Mouse (Mus musculus) hindbrain, embryonic 10.5 days (tissue): Measurements from ENCODE around the gene Rab11fip3. TPM values are rescaled to one million over a fixed set of nuclear protein-coding genes. Genes with fewer than 3 reads are reported as not detected.

ENCODE experiments used
- DNase-seq: peaks from one replicate; pipeline ENCODE4 v3.0.0-alpha.2; 2017; ENCODE audit warnings: low spot score
- H3K27ac ChIP-seq: fragments of 300-500 bp; sonication (generic); 2 replicates; pipeline ENCODE4 v1.5.1; 2016; ENCODE audit warnings: mild to moderate bottlenecking, moderate library complexity
- H3K27me3 ChIP-seq: fragments of 300-500 bp; sonication (generic); 2 replicates; pipeline ENCODE4 v1.6.1; 2016; ENCODE audit warnings: mild to moderate bottlenecking; ENCODE audit not compliant: poor library complexity, insufficient read depth, severe bottlenecking
- H3K36me3 ChIP-seq: fragments of 300-500 bp; sonication (generic); 2 replicates; pipeline ENCODE4 v1.6.1; 2016; ENCODE audit warnings: mild to moderate bottlenecking, moderate library complexity
- H3K4me1 ChIP-seq: fragments of 300-500 bp; sonication (generic); replicated peaks from 2 replicates; pipeline ENCODE4 v1.6.1; 2016; ENCODE audit warnings: mild to moderate bottlenecking
- H3K4me3 ChIP-seq: fragments of 300-500 bp; sonication (generic); 2 replicates; pipeline ENCODE4 v1.5.1; 2016; ENCODE audit warnings: mild to moderate bottlenecking, moderate library complexity
- H3K9me3 ChIP-seq: fragments of 300-500 bp; sonication (generic); 2 replicates; pipeline ENCODE4 v1.6.1; 2016; ENCODE audit warnings: mild to moderate bottlenecking, moderate library complexity
- WGBS: fragments of 180-500 bp; shearing (Covaris S2); methylation state at CpG from one replicate; pipeline ENCODE4 v1.1.7; 2016; 5-methylcytosine and 5-hydroxymethylcytosine counted together
- polyA plus RNA-seq: library from polyadenylated mRNA; unstranded; fragments of >200 nt; fragmentation: Nextera tagmentation; extraction: Ambion mirVana; gene quantifications from 2 replicates; pipeline ENCODE4 v1.2.1, GENCODE M21; 2016

The Rab11fip3 gene
- polyA plus RNA-seq, 1 experiment from 2014 or later, result 30.9 TPM

DNA sequence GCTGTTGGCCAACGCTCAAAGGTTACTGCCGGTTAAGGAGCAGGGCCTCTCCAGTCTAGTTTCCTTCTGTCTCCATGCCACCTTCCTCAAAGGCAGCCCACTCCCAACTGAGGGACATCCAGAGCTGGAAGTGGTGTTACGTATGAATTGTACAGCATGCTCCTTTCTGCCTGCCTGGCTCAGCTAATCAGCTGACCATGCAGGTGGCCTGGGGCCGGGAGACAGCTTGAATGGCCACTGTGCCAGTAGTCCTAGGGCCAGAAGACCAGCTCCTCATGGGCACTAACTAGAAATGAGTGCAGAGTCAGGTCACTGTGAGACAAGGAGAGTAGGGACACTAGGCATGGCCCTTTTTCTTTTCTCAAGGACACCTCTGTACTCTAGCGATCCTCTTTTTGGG, 116.2 kb downstream of the Rab11fip3 start:
- WGBS, result 81% methylated on average over 5 of the region's 5 CpGs
- DNase-seq, result no peak
- Histone ChIP-seq H3K4me3 (no peak overlapping the region), H3K9me3 (no peaks in the 10 kb centered on the region), H3K27ac (no peak overlapping the region), H3K36me3 (peaks cover 13% of the 10 kb centered on the region), H3K27me3 (peaks cover 59% of the 10 kb centered on the region), H3K4me1 (peaks cover 27% of the 10 kb centered on the region)

DNA sequence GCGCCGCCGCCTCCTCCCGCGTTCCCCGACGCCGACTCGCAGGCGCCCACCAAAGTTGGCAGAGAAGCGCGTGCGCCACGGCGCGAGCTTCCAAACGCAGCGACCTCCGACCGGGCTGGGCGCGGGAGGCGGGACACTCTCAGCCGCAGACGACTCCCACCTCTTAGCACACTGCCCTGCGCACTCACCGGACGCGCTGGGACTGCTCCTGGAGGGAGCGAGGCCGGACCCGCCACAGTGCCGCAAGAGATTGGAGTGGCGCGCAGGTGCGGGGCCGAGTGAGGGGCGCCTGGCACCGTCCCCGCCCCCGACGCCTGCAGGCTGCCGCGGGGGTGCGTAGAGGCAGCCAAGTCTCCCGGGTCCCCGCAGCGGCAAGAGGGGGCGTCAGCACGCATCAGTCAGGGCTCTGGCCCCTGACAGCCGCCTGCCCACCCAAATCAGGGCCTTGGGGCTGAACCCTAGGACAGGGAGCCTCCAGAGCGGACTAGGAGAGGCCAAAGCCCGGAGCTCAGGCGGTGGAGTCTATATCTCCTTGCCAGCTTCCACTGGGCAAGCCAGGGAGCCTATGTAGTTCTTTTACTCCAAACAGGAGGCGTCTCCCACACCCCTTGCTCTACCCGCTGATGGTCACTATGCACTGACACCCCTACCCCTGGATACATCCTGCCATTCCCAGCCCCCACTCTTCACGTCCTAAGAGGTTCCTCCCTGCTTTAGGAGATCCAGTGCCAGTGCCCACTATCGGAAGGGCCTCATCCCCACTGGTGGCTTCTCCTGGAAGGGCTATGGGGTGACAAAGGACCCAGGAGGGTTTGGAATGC, 117.3 kb downstream of the Rab11fip3 start, which contains the start of gene A930017K11Rik:
TSS of gene A930017K11Rik (minus strand) at position 763 of the 821 bp plus-strand sequence.
- peak within 1 kb of the TSS; percentile 55 for H3K4me3 ChIP-seq
- 2% methylated on average over 58 of the region's 58 CpGs for WGBS
- H3K27ac ChIP-seq, result peak within 1 kb of the TSS; percentile 45; the same call in 1 of the 2 replicates
- H3K27me3 ChIP-seq, result peaks cover 59% of the 10 kb centered on the region
- peak; percentile 31 for DNase-seq
- peaks cover 25% of the 10 kb centered on the region for H3K4me1 ChIP-seq
- H3K9me3 ChIP-seq, result no peaks in the 10 kb centered on the region
- peaks cover 1% of the 10 kb centered on the region; the same call in 1 of the 2 replicates for H3K36me3 ChIP-seq

GRCm38 (mm10) chr17:25951225-25951802, 118.0 kb downstream of the Rab11fip3 start:
- H3K4me3 ChIP-seq, result peak overlapping the region; percentile 55
- H3K27ac ChIP-seq, result no peak overlapping the region; the same call in 1 of the 2 replicates
- peaks cover 26% of the 10 kb centered on the region for H3K4me1 ChIP-seq
- no peaks in the 10 kb centered on the region for H3K36me3 ChIP-seq
- 1% methylated on average over 33 of the region's 33 CpGs for WGBS
- peaks cover 59% of the 10 kb centered on the region for H3K27me3 ChIP-seq
- no peak for DNase-seq
- no peaks in the 10 kb centered on the region for H3K9me3 ChIP-seq

DNA sequence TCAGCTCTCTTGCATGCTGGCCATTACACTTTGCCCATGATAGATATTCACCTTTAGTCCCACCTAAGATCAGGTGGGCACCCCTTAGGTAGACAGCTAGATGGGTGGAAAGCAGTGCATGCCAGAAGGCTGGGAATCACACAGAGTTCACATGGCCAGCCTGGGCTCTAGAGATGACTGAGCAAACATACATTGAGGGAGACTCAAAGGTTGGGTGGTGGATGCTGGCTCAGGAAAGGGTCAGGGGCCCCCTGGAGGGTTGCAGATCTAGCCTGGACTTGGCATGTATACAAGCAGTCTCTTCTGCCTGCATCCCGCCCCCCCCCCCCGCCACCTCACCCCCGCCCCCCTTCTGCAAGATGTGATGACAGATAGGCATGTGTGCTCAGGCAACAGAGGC, 118.6 kb downstream of the Rab11fip3 start:
- DNase-seq, result no peak
- Histone ChIP-seq H3K4me1 (peaks cover 31% of the 10 kb centered on the region), H3K27me3 (peaks cover 59% of the 10 kb centered on the region), H3K27ac (no peak overlapping the region), H3K36me3 (no peaks in the 10 kb centered on the region), H3K9me3 (no peaks in the 10 kb centered on the region), H3K4me3 (peak overlapping the region; percentile 55)
- WGBS, result 0% methylated on average over 3 of the region's 3 CpGs

GRCm38 (mm10) chr17:25949981-25950380, 119.4 kb downstream of the Rab11fip3 start:
- Histone ChIP-seq H3K27me3 (peaks cover 55% of the 10 kb centered on the region), H3K36me3 (no peaks in the 10 kb centered on the region), H3K9me3 (no peaks in the 10 kb centered on the region), H3K27ac (no peak overlapping the region), H3K4me3 (no peak overlapping the region), H3K4me1 (peaks cover 38% of the 10 kb centered on the region)
- no peak for DNase-seq
- WGBS, result 80% methylated on average over 5 of the region's 5 CpGs

- H3K4me1 ChIP-seq, result peaks cover 57% of the 10 kb centered on the region
- no peaks in the 10 kb centered on the region for H3K36me3 ChIP-seq
- 75% methylated on average over 8 of the region's 8 CpGs for WGBS
- H3K27me3 ChIP-seq, result peaks cover 36% of the 10 kb centered on the region
- 0 out of 2 replicates have a peak overlapping the region, but pooled peaks have one; percentile 67 for H3K27ac ChIP-seq
- no peaks in the 10 kb centered on the region for H3K9me3 ChIP-seq
- H3K4me3 ChIP-seq, result no peak overlapping the region
- no peak for DNase-seq
Measured at GRCm38 (mm10) chr17:25948051-25948450, 121.3 kb downstream of the Rab11fip3 start.

DNA sequence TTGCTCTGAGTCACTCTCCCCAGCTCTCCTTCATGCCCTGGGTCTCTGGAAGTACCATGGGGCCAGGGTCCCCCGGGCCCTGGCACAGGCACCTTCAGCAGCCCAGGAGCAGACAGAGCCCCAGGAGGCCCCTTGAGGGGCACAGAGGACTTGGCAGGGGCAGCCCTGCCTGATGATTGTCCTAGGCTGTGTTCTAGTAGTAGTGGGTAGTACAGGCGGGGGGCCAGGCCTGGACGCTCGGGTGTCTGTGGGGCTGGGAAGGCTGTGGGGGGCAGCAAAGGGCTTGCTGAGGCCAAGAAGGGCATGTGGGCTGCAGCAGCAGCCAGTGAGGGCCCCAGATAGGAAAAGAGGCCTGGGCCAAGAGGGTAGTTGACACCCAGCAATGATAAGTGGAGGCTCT, 121.8 kb downstream of the Rab11fip3 start:
- DNase-seq, result no peak
- peak overlapping the region; percentile 67 for H3K27ac ChIP-seq
- no peak overlapping the region for H3K4me3 ChIP-seq
- H3K9me3 ChIP-seq, result no peaks in the 10 kb centered on the region
- peaks cover 31% of the 10 kb centered on the region for H3K27me3 ChIP-seq
- peaks cover 57% of the 10 kb centered on the region for H3K4me1 ChIP-seq
- H3K36me3 ChIP-seq, result no peaks in the 10 kb centered on the region
- WGBS, result 86% methylated on average over 4 of the region's 4 CpGs

DNA sequence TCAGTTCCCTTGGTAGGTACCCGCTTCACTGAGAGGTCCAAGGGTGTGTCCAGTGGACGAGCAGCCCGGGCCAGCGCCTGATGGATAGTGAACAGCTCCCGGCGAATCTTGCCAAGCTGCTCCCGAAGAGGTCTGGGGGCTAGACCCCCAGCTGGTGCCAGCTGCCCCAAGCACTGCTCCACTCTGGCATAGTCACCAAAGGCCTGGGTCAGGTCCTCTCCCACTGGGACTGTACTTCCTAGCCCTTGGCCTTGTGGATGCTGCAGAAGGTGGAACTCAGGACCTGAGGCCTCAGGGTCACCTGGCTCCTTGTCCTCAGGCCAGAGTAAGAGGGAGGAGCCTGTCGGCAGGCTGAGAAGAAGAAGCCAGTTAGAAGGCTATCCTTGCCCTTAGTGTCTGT, 122.5 kb downstream of the Rab11fip3 start:
- no peak for DNase-seq
- Histone ChIP-seq H3K36me3 (no peaks in the 10 kb centered on the region), H3K27ac (peak overlapping the region; percentile 59), H3K9me3 (no peaks in the 10 kb centered on the region), H3K27me3 (peaks cover 24% of the 10 kb centered on the region), H3K4me1 (peaks cover 57% of the 10 kb centered on the region), H3K4me3 (no peak overlapping the region)
- 82% methylated on average over 8 of the region's 8 CpGs for WGBS

DNA sequence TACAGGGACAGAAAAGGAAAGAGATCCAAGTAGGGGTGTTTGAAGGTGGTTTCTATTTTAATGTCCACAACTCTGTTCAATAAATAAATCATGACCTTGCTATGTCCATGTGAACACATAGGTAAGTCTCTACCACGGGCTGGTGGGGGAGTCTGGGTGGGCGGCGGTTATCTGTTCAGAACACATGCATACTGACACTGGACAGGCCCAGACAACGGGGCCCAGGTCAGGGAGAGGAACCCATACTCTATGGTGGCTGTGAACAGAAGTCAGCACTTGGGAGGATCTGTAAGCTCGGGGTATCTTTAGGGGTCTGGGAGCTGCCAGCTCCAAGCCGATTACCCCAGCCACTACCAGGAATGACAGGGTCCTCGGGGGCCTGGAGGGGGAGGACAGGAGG, 123.0 kb downstream of the Rab11fip3 start:
- no peaks in the 10 kb centered on the region for H3K36me3 ChIP-seq
- WGBS, result 74% methylated on average over 7 of the region's 7 CpGs
- H3K9me3 ChIP-seq, result no peaks in the 10 kb centered on the region
- DNase-seq, result no peak
- peak overlapping the region; percentile 59; the same call in 1 of the 2 replicates for H3K27ac ChIP-seq
- H3K27me3 ChIP-seq, result peaks cover 19% of the 10 kb centered on the region
- no peak overlapping the region for H3K4me3 ChIP-seq
- peaks cover 55% of the 10 kb centered on the region for H3K4me1 ChIP-seq

DNA sequence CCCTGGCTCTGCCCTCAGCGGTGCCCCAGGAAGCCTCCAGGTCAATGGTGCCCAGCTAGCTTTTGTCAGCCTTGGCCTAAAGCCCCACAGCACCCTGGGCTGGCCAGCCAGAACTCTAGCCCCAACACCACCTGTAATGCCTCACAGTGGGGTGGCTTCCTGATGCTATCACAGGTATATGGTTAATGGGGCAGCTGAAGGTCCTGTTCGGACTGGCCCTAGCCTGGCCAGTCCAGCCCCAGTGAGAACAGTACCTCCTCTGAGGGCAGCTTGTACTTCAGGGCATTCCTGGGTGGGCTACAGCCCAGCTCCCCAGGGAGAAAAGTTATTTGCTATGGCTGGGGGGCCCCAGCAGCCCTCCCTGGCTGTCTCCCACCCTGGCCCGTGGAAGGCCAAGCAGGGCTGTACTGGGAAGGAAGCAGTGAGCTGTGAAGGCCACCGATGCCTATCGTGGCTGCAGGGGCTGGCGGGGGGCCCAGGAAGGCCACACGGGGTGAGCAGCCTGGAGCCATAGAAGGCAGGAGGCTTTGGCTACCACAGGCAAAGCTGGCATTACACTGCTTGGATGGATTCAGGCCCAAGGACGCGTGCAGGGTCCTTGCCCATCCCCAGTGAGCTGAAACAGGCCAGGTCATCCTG, 123.7 kb downstream of the Rab11fip3 start:
- Histone ChIP-seq H3K27me3 (peaks cover 12% of the 10 kb centered on the region), H3K36me3 (no peaks in the 10 kb centered on the region), H3K9me3 (no peaks in the 10 kb centered on the region), H3K27ac (peak overlapping the region; percentile 4; the same call in 1 of the 2 replicates), H3K4me3 (no peak overlapping the region), H3K4me1 (peaks cover 55% of the 10 kb centered on the region)
- 64% methylated on average over 9 of the region's 9 CpGs for WGBS
- no peak for DNase-seq

GRCm38 (mm10) chr17:25944366-25945163, 124.8 kb downstream of the Rab11fip3 start, which contains the start of the genes Pigq and Nhlrc4:
Gene Pigq (minus strand): TSS chr17:25944936.
Gene Nhlrc4 (minus strand): TSS chr17:25944961.
- no peaks in the 10 kb centered on the region for H3K9me3 ChIP-seq
- H3K4me3 ChIP-seq, result 0 out of 2 replicates have a peak within 1 kb of the TSS, but pooled peaks have one; percentile 11
- peak within 1 kb of the TSS; percentile 59 for H3K27ac ChIP-seq
- DNase-seq, result no peak
- H3K36me3 ChIP-seq, result no peaks in the 10 kb centered on the region
- H3K27me3 ChIP-seq, result peaks cover under 1% of the 10 kb centered on the region
- 48% methylated on average over 6 of the region's 6 CpGs for WGBS
- peaks cover 62% of the 10 kb centered on the region for H3K4me1 ChIP-seq

DNA sequence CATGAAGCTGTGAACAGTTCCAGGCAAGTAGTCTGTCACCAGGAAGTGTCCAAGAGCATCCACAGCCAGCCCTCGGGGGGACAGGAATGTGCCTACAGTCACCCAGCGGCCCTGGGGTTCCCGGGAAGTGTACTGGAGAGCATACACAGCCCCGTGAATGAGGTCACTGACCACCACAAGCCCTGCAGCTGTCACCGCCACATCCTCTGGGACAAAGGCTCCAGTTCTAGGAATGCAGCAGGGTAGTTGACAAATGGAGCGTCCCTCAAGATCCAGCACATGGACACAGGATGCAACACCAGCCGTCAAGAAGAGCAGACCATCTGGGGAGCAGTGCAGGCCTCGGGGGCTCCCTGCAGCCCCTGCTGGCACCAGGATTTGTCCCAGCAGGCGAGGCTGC, 125.6 kb downstream of the Rab11fip3 start:
- Histone ChIP-seq H3K9me3 (no peaks in the 10 kb centered on the region), H3K27ac (peak overlapping the region; percentile 50; the same call in 1 of the 2 replicates), H3K36me3 (peaks cover 5% of the 10 kb centered on the region), H3K4me1 (peaks cover 62% of the 10 kb centered on the region), H3K27me3 (no peaks in the 10 kb centered on the region), H3K4me3 (peak overlapping the region; percentile 11; the same call in 1 of the 2 replicates)
- no peak for DNase-seq
- WGBS, result 73% methylated on average over 9 of the region's 9 CpGs
